Mouse (Mus musculus) hindbrain, embryonic 14.5 days (tissue): ENCODE measurements around the gene Prc1. TPM values are rescaled to one million over a fixed set of nuclear protein-coding genes. Genes with fewer than 3 reads are reported as not detected.

Source experiments
- ATAC-seq: fragments of 200-750 bp; cut with Nextera tagmentation; 2 replicates; pipeline ENCODE4 v1.8.0; 2017; ENCODE audit warnings: moderate number of reproducible peaks, mild to moderate bottlenecking, moderate TSS enrichment, moderate library complexity; ENCODE audit not compliant: low FRiP score
- DNase-seq: peaks from one replicate; pipeline ENCODE4 v3.0.0-alpha.2; 2015; ENCODE audit warnings: low spot score
- H3K27ac ChIP-seq: fragments of 300-500 bp; sonication (generic); 2 replicates; pipeline ENCODE4 v1.5.1; 2014; ENCODE audit warnings: mild to moderate bottlenecking, moderate library complexity
- H3K27me3 ChIP-seq: fragments of 300-500 bp; sonication (generic); 2 replicates; pipeline ENCODE4 v1.6.1; 2014; ENCODE audit warnings: mild to moderate bottlenecking, low read length, mixed read lengths; ENCODE audit not compliant: control insufficient read depth, insufficient read depth
- H3K36me3 ChIP-seq: fragments of 300-500 bp; sonication (generic); replicated peaks from 2 replicates; pipeline ENCODE4 v1.6.1; 2014; ENCODE audit not compliant: control insufficient read depth, insufficient read depth
- H3K4me1 ChIP-seq: fragments of 300-500 bp; sonication (generic); replicated peaks from 2 replicates; pipeline ENCODE4 v1.6.1; 2014; ENCODE audit warnings: antibody characterized with exemption, low read length, mixed read lengths; ENCODE audit not compliant: control insufficient read depth, insufficient read depth
- H3K4me2 ChIP-seq: fragments of 300-500 bp; sonication (generic); replicated peaks from 2 replicates; pipeline ENCODE4 v1.6.1; 2014; ENCODE audit warnings: mild to moderate bottlenecking, moderate library complexity
- H3K4me3 ChIP-seq: fragments of 300-500 bp; sonication (generic); replicated peaks from 2 replicates; pipeline ENCODE4 v1.5.1; 2014; ENCODE audit warnings: mild to moderate bottlenecking, low read length
- H3K9ac ChIP-seq: fragments of 300-500 bp; sonication (generic); 2 replicates; pipeline ENCODE4 v1.6.1; 2014
- H3K9me3 ChIP-seq: fragments of 300-500 bp; sonication (generic); 2 replicates; pipeline ENCODE4 v1.6.1; 2016; ENCODE audit warnings: low read length; ENCODE audit not compliant: control insufficient read depth
- WGBS: fragments of 180-500 bp; shearing (Covaris S2); extraction: QIAGEN DNeasy Blood & Tissue Kit; methylation state at CpG from one replicate; pipeline ENCODE4 v1.1.7; 2014; 5-methylcytosine and 5-hydroxymethylcytosine counted together
- polyA plus RNA-seq: library from polyadenylated mRNA; unstranded; fragments of >200 nt; fragmentation: Nextera tagmentation; extraction: Ambion mirVana; gene quantifications from 2 replicates; pipeline ENCODE4 v1.2.1, GENCODE M21; 2014

The Prc1 gene
- 33.0 and 39.3 TPM in 2 replicates for polyA plus RNA-seq

- peak within 1 kb of the TSS; percentile 77 for H3K4me3 ChIP-seq
- H3K9ac ChIP-seq = peak within 1 kb of the TSS; percentile 63
- no peaks in the 10 kb centered on the region for H3K27me3 ChIP-seq
- whole genome bisulfite sequencing = under 1% methylated on average over 52 of the region's 52 CpGs
- H3K4me2 ChIP-seq = peak within 1 kb of the TSS; percentile 99
- DNase-seq = peak; percentile 98
- peak; percentile 99 for ATAC-seq
- H3K27ac ChIP-seq = peak within 1 kb of the TSS; percentile 51
- peaks cover 27% of the 10 kb centered on the region for H3K36me3 ChIP-seq
- H3K4me1 ChIP-seq = 0 out of 2 replicates have a peak, but pooled peaks cover 7% of the 10 kb centered on the region
- H3K9me3 ChIP-seq = no peaks in the 10 kb centered on the region
Observed at GRCm38 (mm10) chr7:80294062-80294763, at the start of gene Prc1. Gene Prc1, plus strand, starts transcription at chr7:80294450.

DNA sequence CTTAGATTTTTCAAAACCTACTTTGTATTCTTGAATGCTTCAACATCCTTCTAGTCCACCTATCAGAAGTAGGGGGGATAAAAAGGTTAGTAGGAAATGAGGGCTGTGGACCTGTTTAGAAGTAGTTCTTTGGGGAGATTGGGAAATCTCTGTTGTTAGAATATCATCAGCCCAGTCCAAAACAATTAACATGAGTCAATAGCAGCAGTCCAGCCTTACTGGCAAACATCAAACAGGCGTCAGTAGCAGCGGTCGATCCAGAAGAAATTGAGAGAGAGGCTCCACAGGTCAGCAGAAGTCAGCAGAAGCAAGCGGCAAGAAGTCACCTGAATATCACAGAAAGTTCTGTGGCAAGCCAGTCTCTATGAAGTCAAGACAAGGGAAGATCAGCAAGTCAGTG, 49.4 kb upstream of the Prc1 start:
- Histone ChIP-seq H3K4me2 (no peak overlapping the region), H3K27me3 (no peaks in the 10 kb centered on the region), H3K9me3 (no peaks in the 10 kb centered on the region), H3K36me3 (peaks cover 17% of the 10 kb centered on the region), H3K27ac (no peak overlapping the region), H3K9ac (no peak overlapping the region), H3K4me1 (no peaks in the 10 kb centered on the region), H3K4me3 (no peak overlapping the region)
- WGBS = 90% methylated on average over 4 of the region's 4 CpGs
- ATAC-seq (no peak), DNase-seq (no peak)

GRCm38 (mm10) chr7:80246148-80246721, 48.0 kb upstream of the Prc1 start, which contains the start of gene Ttll13:
Gene Ttll13, plus strand, starts transcription at chr7:80246376.
- WGBS = under 1% methylated on average over 48 of the region's 48 CpGs
- Histone ChIP-seq H3K4me3 (peak within 1 kb of the TSS; percentile 55), H3K9me3 (no peaks in the 10 kb centered on the region), H3K9ac (peak within 1 kb of the TSS; percentile 68), H3K4me2 (peak within 1 kb of the TSS; percentile 53), H3K27ac (peak within 1 kb of the TSS; percentile 84), H3K4me1 (no peaks in the 10 kb centered on the region), H3K36me3 (0 out of 2 replicates have a peak, but pooled peaks cover 5% of the 10 kb centered on the region), H3K27me3 (no peaks in the 10 kb centered on the region; the same call in 1 of the 2 replicates)
- DNase-seq (peak; percentile 97), ATAC-seq (peak; percentile 98)

DNA sequence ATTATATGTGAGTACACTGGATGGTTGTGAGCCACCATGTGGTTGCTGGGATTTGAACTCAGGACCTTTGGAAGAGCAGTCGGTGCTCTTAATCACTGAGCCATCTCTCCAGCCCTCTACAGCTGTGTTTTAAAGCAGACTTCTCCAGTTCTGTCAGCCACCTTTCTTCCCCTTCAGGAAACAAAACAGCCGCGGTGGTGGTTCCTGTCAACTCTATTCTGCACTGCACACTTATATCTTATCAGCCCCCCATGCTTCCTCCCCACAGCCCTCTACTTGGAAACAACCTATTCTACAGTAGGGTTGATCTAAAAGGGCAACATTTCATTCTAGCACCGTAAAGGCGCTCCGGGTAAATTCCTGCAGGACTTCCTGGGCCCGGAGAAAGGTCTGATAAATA, 47.4 kb upstream of the Prc1 start:
- DNase-seq = no peak
- Histone ChIP-seq H3K9ac (peak overlapping the region; percentile 68; the same call in 1 of the 2 replicates), H3K4me2 (peak overlapping the region; percentile 53), H3K4me1 (no peaks in the 10 kb centered on the region), H3K27ac (0 out of 2 replicates have a peak overlapping the region, but pooled peaks have one; percentile 84), H3K27me3 (no peaks in the 10 kb centered on the region; the same call in 1 of the 2 replicates), H3K36me3 (0 out of 2 replicates have a peak, but pooled peaks cover 3% of the 10 kb centered on the region), H3K4me3 (peak overlapping the region; percentile 55), H3K9me3 (no peaks in the 10 kb centered on the region)
- no peak for ATAC-seq
- WGBS = 72% methylated on average over 7 of the region's 7 CpGs

DNA sequence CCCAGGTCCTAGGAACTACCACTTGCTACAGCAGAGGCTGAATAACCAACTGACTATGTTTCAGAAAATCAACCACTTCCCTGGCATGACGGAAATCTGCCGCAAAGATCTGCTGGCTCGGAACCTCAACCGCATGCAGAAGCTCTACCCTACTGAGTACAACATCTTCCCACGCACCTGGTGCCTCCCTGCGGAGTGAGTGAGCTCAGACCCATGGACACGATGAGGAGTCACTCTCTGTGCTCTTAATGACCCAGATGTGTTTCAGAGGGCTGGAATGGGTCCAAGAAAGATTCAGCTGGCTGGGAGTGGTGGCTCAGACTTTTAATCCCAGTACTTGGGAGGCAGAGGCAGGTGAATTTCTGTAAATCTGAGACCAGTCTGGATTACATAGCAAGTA, 41.8 kb upstream of the Prc1 start:
- Histone ChIP-seq H3K4me3 (no peak overlapping the region), H3K27ac (no peak overlapping the region), H3K9me3 (no peaks in the 10 kb centered on the region), H3K4me1 (no peaks in the 10 kb centered on the region), H3K4me2 (no peak overlapping the region), H3K36me3 (no peaks in the 10 kb centered on the region), H3K9ac (no peak overlapping the region), H3K27me3 (peaks cover 5% of the 10 kb centered on the region)
- no peak for ATAC-seq
- 80% methylated on average over 7 of the region's 7 CpGs for WGBS
- DNase-seq = no peak

- Histone ChIP-seq H3K9me3 (no peaks in the 10 kb centered on the region), H3K4me2 (no peak overlapping the region), H3K36me3 (no peaks in the 10 kb centered on the region), H3K27ac (no peak overlapping the region), H3K4me1 (no peaks in the 10 kb centered on the region), H3K27me3 (peaks cover 6% of the 10 kb centered on the region), H3K9ac (no peak overlapping the region), H3K4me3 (no peak overlapping the region)
- 87% methylated on average over 11 of the region's 11 CpGs for WGBS
- no peak for DNase-seq
- no peak for ATAC-seq
Observed at GRCm38 (mm10) chr7:80252886-80253285, 41.4 kb upstream of the Prc1 start.

GRCm38 (mm10) chr7:80255981-80256380, 38.3 kb upstream of the Prc1 start:
- Histone ChIP-seq H3K9ac (no peak overlapping the region), H3K4me2 (no peak overlapping the region), H3K4me3 (no peak overlapping the region), H3K9me3 (no peaks in the 10 kb centered on the region), H3K36me3 (no peaks in the 10 kb centered on the region), H3K4me1 (peaks cover 5% of the 10 kb centered on the region; the same call in 1 of the 2 replicates), H3K27ac (no peak overlapping the region), H3K27me3 (peaks cover 28% of the 10 kb centered on the region)
- WGBS = 79% methylated on average over 2 of the region's 2 CpGs
- ATAC-seq (no peak), DNase-seq (no peak)

GRCm38 (mm10) chr7:80257706-80258105, 36.5 kb upstream of the Prc1 start:
- ATAC-seq = no peak

DNA sequence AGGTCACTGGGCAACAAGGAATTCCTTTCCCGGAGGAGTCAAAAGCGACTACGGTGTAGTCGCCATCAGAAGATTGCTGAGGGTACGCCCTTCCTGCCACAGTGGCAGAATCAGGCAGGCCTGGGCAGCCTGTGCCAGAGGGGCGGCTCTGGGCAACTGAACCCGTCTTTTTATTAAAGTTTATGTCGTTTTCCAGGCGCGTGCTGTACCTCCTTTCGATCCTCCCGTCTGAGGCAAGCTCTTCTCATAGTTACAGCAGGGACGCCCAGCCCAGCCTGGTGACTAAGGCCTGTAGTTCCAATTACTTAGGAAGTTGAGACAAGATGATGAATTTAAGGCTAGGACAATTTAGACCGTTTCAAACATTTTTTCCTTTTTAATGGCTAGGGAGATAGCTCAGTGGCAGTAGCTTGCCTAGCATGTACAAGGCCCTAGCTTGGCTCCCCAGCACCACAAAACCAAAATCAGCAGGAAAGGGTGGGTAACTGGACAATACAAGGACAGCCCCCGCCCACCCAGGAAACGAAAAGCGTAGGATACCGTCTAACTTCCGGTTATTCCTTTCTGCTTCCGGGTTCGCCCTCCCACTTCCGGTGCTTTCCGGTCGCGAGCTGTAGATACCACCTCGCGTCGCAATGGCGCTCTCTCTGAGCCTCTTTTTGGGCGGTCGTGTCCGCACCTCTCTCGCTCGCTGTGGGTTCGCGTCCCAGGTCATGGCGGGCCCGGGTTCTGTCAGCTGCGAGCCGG, 33.5 kb upstream of the Prc1 start, which contains the start of gene Ngrn:
TSS of gene Ngrn (plus strand) at position 591 of the 747 bp plus-strand sequence.
- no peaks in the 10 kb centered on the region for H3K9me3 ChIP-seq
- H3K4me2 ChIP-seq = peak within 1 kb of the TSS; percentile 90
- peak within 1 kb of the TSS; percentile 83 for H3K9ac ChIP-seq
- DNase-seq (peak; percentile 88), ATAC-seq (peak; percentile 91)
- peaks cover 21% of the 10 kb centered on the region for H3K36me3 ChIP-seq
- WGBS = 27% methylated on average over 40 of the region's 40 CpGs
- peaks cover 15% of the 10 kb centered on the region for H3K4me1 ChIP-seq
- peak within 1 kb of the TSS; percentile 83 for H3K27ac ChIP-seq
- peaks cover 22% of the 10 kb centered on the region for H3K27me3 ChIP-seq
- peak within 1 kb of the TSS; percentile 82 for H3K4me3 ChIP-seq

More at GRCm38 (mm10) chr7:80257706-80258105, 36.5 kb upstream of the Prc1 start:
- Histone ChIP-seq H3K4me1 (peaks cover 15% of the 10 kb centered on the region), H3K4me2 (no peak overlapping the region), H3K27ac (no peak overlapping the region), H3K4me3 (no peak overlapping the region), H3K9ac (no peak overlapping the region), H3K27me3 (peaks cover 28% of the 10 kb centered on the region), H3K36me3 (no peaks in the 10 kb centered on the region), H3K9me3 (no peaks in the 10 kb centered on the region)
- 71% methylated on average over 2 of the region's 2 CpGs for WGBS
- DNase-seq = no peak
